ENCODE assay signal across 17 mouse cellular contexts in genomic region chr1:170159707-170160106, GRCm38 (mm10). TPM values are rescaled to one million over a fixed set of nuclear protein-coding genes. Genes with fewer than 3 reads are reported as not detected.
A peak's percentile ranks its signal among the peaks of the same experiment; 100 is the strongest.
DNase-seq lines count a peak whose midpoint lies in the region; ATAC-seq and TF ChIP-seq lines count a peak whose summit lies in the region.
"Had no signal": no experiment of that assay in that cellular context is flagged by ENCODE, and none has a peak within 500 bp of the region (broad histone marks: within the 10 kb centered on the region; RNA-seq: fewer than 3 reads in every experiment).

No protein-coding gene starts in this region.

- H3K27me3 ChIP-seq in intestine, postnatal 0 days (replicated peaks; ENCODE audit: control insufficient read depth, insufficient read depth, low read length): no peaks in the 10 kb centered on the region
- H3K27me3 ChIP-seq in intestine, embryonic 15.5 days (replicated peaks): no peaks in the 10 kb centered on the region
- H3K27me3 ChIP-seq: limb, embryonic 12.5 days had no signal

- no peaks in the 10 kb centered on the region; the same call in 1 of the 2 replicates for H3K4me1 ChIP-seq in intestine, postnatal 0 days (replicated peaks; ENCODE audit: control insufficient read depth, insufficient read depth, low read length)
- H3K4me1 ChIP-seq in intestine, embryonic 15.5 days (replicated peaks): 0 out of 2 replicates have a peak, but pooled peaks cover 4% of the 10 kb centered on the region
- H3K4me1 ChIP-seq: limb, embryonic 12.5 days had no signal

- no peak overlapping the region for H3K9ac ChIP-seq in intestine, postnatal 0 days (ENCODE audit: low read depth, low read length)
- H3K9ac ChIP-seq in intestine, embryonic 15.5 days: no peak overlapping the region
- H3K9ac ChIP-seq: limb, embryonic 12.5 days; liver, embryonic 14.5 days had no signal

- no peaks in the 10 kb centered on the region for H3K9me3 ChIP-seq in intestine, postnatal 0 days (ENCODE audit: control insufficient read depth)
- no peaks in the 10 kb centered on the region for H3K9me3 ChIP-seq in intestine, embryonic 15.5 days
- H3K9me3 ChIP-seq: embryonic facial prominence, embryonic 10.5 days; limb, embryonic 12.5 days had no signal

- H3K27ac ChIP-seq in intestine, postnatal 0 days (ENCODE audit: low read depth, low read length): no peak overlapping the region
- H3K27ac ChIP-seq in intestine, embryonic 15.5 days: no peak overlapping the region
- H3K27ac ChIP-seq: embryonic facial prominence, embryonic 10.5 days; limb, embryonic 12.5 days; liver, embryonic 14.5 days had no signal

- peaks cover 18% of the 10 kb centered on the region for H3K36me3 ChIP-seq in intestine, postnatal 0 days (ENCODE audit: control insufficient read depth, insufficient read depth)
- peaks cover 3% of the 10 kb centered on the region; the same call in 1 of the 2 replicates for H3K36me3 ChIP-seq in intestine, embryonic 15.5 days

- no peak overlapping the region for H3K4me3 ChIP-seq in intestine, postnatal 0 days (ENCODE audit: low read depth, low read length)
- no peak overlapping the region for H3K4me3 ChIP-seq in intestine, embryonic 15.5 days (replicated peaks)
- H3K4me3 ChIP-seq: embryonic facial prominence, embryonic 10.5 days; limb, embryonic 12.5 days had no signal

- no peak for ATAC-seq in intestine, postnatal 0 days
- ATAC-seq in intestine, embryonic 15.5 days: no peak
- 0 out of 2 replicates have a peak, but pooled peaks have one; percentile 28 for ATAC-seq in common myeloid progenitor, adult 5-6 weeks (replicated peaks; ENCODE audit: low read depth, poor library complexity, severe bottlenecking)
- ATAC-seq: forebrain, embryonic 14.5 days had no signal

- DNase-seq in testis, postnatal 10 days (ENCODE audit: low spot score): peak; percentile 7
- no peak for DNase-seq in testis, postnatal 14 days (ENCODE audit: low spot score)
- no peak for DNase-seq in spleen, adult 12 weeks (ENCODE audit: low spot score)
- DNase-seq in cerebellum, adult 11-12 months: no peak
- DNase-seq: adrenal gland, postnatal 36 days; cerebellum, postnatal 10 days; kidney, postnatal 10 days; lung, postnatal 10 days; right cerebral cortex, postnatal 14 days had no signal

- WGBS in intestine, postnatal 0 days: 89% methylated on average over 2 of the region's 2 CpGs
- 83% methylated on average over 2 of the region's 2 CpGs for WGBS in intestine, embryonic 15.5 days

- TF ChIP-seq CTCF in intestine, postnatal 0 days (IDR thresholded peaks at IDR 0.05; ENCODE audit: low read depth): peak; percentile 30

- no peak overlapping the region for H3K4me2 ChIP-seq in intestine, postnatal 0 days (replicated peaks; ENCODE audit: low read depth)
- no peak overlapping the region for H3K4me2 ChIP-seq in intestine, embryonic 15.5 days (replicated peaks)
- H3K4me2 ChIP-seq: limb, embryonic 12.5 days had no signal

RNA-seq across cellular contexts. Expression of gene Uap1, which starts 15.1 kb away (rescaled TPM):
- polyA plus RNA-seq in intestine, postnatal 0 days (2015; fragmentation: Nextera tagmentation; extraction: Ambion mirVana): 22.3 TPM in 2 replicates
- polyA plus RNA-seq in intestine, embryonic 15.5 days (2015; fragmentation: Nextera tagmentation; extraction: Ambion mirVana): 52.4 and 54.5 TPM in 2 replicates
- total RNA-seq in common myeloid progenitor, adult 5-6 weeks (2017): 64.9 and 91.7 TPM in 2 replicates

RNA-seq across cellular contexts. Expression of gene Ddr2, which starts 49.1 kb away (rescaled TPM):
- polyA plus RNA-seq in intestine, postnatal 0 days (2015; fragmentation: Nextera tagmentation; extraction: Ambion mirVana): 15.6 and 16.4 TPM in 2 replicates
- polyA plus RNA-seq in intestine, embryonic 15.5 days (2015; fragmentation: Nextera tagmentation; extraction: Ambion mirVana): 36.2 and 38.6 TPM in 2 replicates
- total RNA-seq in common myeloid progenitor, adult 5-6 weeks (2017): not detected in 2 replicates
- total RNA-seq: megakaryocyte-erythroid progenitor cell, adult 5-6 weeks had no signal

RNA-seq across cellular contexts. Expression of gene Uhmk1, which starts 55.5 kb away (rescaled TPM):
- polyA plus RNA-seq in intestine, postnatal 0 days (2015; fragmentation: Nextera tagmentation; extraction: Ambion mirVana): 5.4 and 5.8 TPM in 2 replicates
- polyA plus RNA-seq in intestine, embryonic 15.5 days (2015; fragmentation: Nextera tagmentation; extraction: Ambion mirVana): 7.9 TPM in 2 replicates
- total RNA-seq in common myeloid progenitor, adult 5-6 weeks (2017): 60.8 and 71.6 TPM in 2 replicates
